Mouse (Mus musculus): ENCODE data around the gene Zfp985. TPM values are rescaled to one million over a fixed set of nuclear protein-coding genes. Genes with fewer than 3 reads are reported as not detected.
"Not testable (repeated sequence)": the region's sequence is repeated elsewhere in the genome, so short reads cannot be mapped to it uniquely, and the experiment has no call there.

Zfp985 gene
- polyA plus RNA-seq, 1 experiment from 2014 or later: 0.19 TPM

- DNase-seq (ENCODE audit: low spot score) (no peak), ATAC-seq (peak; percentile 16; the same call in 1 of the 2 replicates)
- Histone ChIP-seq H3K4me1 (ENCODE audit: insufficient read depth, low read depth, low read length) (no peaks in the 10 kb centered on the region), H3K4me2 (replicated peaks; ENCODE audit: low read depth, low read length) (no peak overlapping the region), H3K9ac (replicated peaks; ENCODE audit: low read depth) (no peak overlapping the region), H3K4me3 (ENCODE audit: low read depth, low read length) (no peak overlapping the region), H3K27me3 (replicated peaks; ENCODE audit: insufficient read depth, low read length) (no peaks in the 10 kb centered on the region), H3K27ac (ENCODE audit: low read length) (no peak overlapping the region), H3K9me3 (ENCODE audit: low read length) (no peaks in the 10 kb centered on the region), H3K36me3 (ENCODE audit: insufficient read depth, low read length) (no peaks in the 10 kb centered on the region)
- TF ChIP-seq CTCF (IDR thresholded peaks at IDR 0.05): no peak
- TF ChIP-seq EP300 (IDR thresholded peaks at IDR 0.05): no peak
- 64% methylated on average over 6 of the region's 6 CpGs for WGBS
Measured at GRCm38 (mm10) chr4:147565426-147566220, 12.5 kb downstream of the Zfp985 start.

GRCm38 (mm10) chr4:147571156-147571555 lies 18.1 kb downstream of the Zfp985 start:
- H3K27me3 ChIP-seq (replicated peaks; ENCODE audit: insufficient read depth, low read length); H3K4me3 ChIP-seq (ENCODE audit: low read depth, low read length); H3K36me3 ChIP-seq (ENCODE audit: insufficient read depth, low read length); ATAC-seq; H3K4me1 ChIP-seq (ENCODE audit: insufficient read depth, low read depth, low read length); DNase-seq (ENCODE audit: low spot score); H3K9ac ChIP-seq (replicated peaks; ENCODE audit: low read depth); H3K27ac ChIP-seq (ENCODE audit: low read length); H3K4me2 ChIP-seq (replicated peaks; ENCODE audit: low read depth, low read length); H3K9me3 ChIP-seq (ENCODE audit: low read length): not testable (repeated sequence)
- 72% methylated on average over 8 of the region's 8 CpGs for WGBS

GRCm38 (mm10) chr4:147579371-147579770 lies 26.3 kb downstream of the Zfp985 start:
- 89% methylated on average over 4 of the region's 4 CpGs for WGBS
- not testable (repeated sequence) for H3K4me1 ChIP-seq (ENCODE audit: insufficient read depth, low read depth, low read length); H3K27ac ChIP-seq (ENCODE audit: low read length); H3K36me3 ChIP-seq (ENCODE audit: insufficient read depth, low read length); ATAC-seq; H3K9ac ChIP-seq (replicated peaks; ENCODE audit: low read depth); H3K4me3 ChIP-seq (ENCODE audit: low read depth, low read length); H3K9me3 ChIP-seq (ENCODE audit: low read length); H3K4me2 ChIP-seq (replicated peaks; ENCODE audit: low read depth, low read length); DNase-seq (ENCODE audit: low spot score); H3K27me3 ChIP-seq (replicated peaks; ENCODE audit: insufficient read depth, low read length)

GRCm38 (mm10) chr4:147586511-147587473 lies 33.7 kb downstream of the Zfp985 start:
- TF ChIP-seq CTCF (IDR thresholded peaks at IDR 0.05) (no peak), EP300 (IDR thresholded peaks at IDR 0.05) (no peak)
- ATAC-seq: 0 out of 2 replicates have a peak, but pooled peaks have one; percentile 16
- H3K9ac ChIP-seq (replicated peaks; ENCODE audit: low read depth): no peak overlapping the region
- H3K4me1 ChIP-seq (ENCODE audit: insufficient read depth, low read depth, low read length): no peaks in the 10 kb centered on the region
- H3K36me3 ChIP-seq (ENCODE audit: insufficient read depth, low read length): no peaks in the 10 kb centered on the region
- 62% methylated on average over 1 of the region's 1 CpGs for WGBS
- no peak for DNase-seq (ENCODE audit: low spot score)
- H3K9me3 ChIP-seq (ENCODE audit: low read length): peaks cover 5% of the 10 kb centered on the region
- no peak overlapping the region for H3K27ac ChIP-seq (ENCODE audit: low read length)
- no peaks in the 10 kb centered on the region for H3K27me3 ChIP-seq (replicated peaks; ENCODE audit: insufficient read depth, low read length)
- no peak overlapping the region for H3K4me3 ChIP-seq (ENCODE audit: low read depth, low read length)
- no peak overlapping the region for H3K4me2 ChIP-seq (replicated peaks; ENCODE audit: low read depth, low read length)

GRCm38 (mm10) chr4:147594630-147595029 lies 41.6 kb downstream of the Zfp985 start:
- H3K4me2 ChIP-seq (replicated peaks; ENCODE audit: low read depth, low read length); H3K4me3 ChIP-seq (ENCODE audit: low read depth, low read length); H3K27me3 ChIP-seq (replicated peaks; ENCODE audit: insufficient read depth, low read length); DNase-seq (ENCODE audit: low spot score); H3K27ac ChIP-seq (ENCODE audit: low read length); H3K4me1 ChIP-seq (ENCODE audit: insufficient read depth, low read depth, low read length); H3K9ac ChIP-seq (replicated peaks; ENCODE audit: low read depth); H3K36me3 ChIP-seq (ENCODE audit: insufficient read depth, low read length); ATAC-seq; H3K9me3 ChIP-seq (ENCODE audit: low read length): not testable (repeated sequence)
- WGBS: 67% methylated on average over 3 of the region's 3 CpGs

GRCm38 (mm10) chr4:147597685-147598084 lies 44.6 kb downstream of the Zfp985 start:
- no peak overlapping the region for H3K27ac ChIP-seq (ENCODE audit: low read length)
- H3K9ac ChIP-seq (replicated peaks; ENCODE audit: low read depth): no peak overlapping the region
- WGBS: 55% methylated on average over 1 of the region's 1 CpGs
- no peak for TF ChIP-seq EP300 (IDR thresholded peaks at IDR 0.05)
- TF ChIP-seq CTCF (IDR thresholded peaks at IDR 0.05): no peak
- H3K36me3 ChIP-seq (ENCODE audit: insufficient read depth, low read length): no peaks in the 10 kb centered on the region
- no peaks in the 10 kb centered on the region for H3K27me3 ChIP-seq (replicated peaks; ENCODE audit: insufficient read depth, low read length)
- H3K9me3 ChIP-seq (ENCODE audit: low read length): peaks cover 6% of the 10 kb centered on the region; the same call in 1 of the 2 replicates
- ATAC-seq (no peak), DNase-seq (ENCODE audit: low spot score) (no peak)
- H3K4me2 ChIP-seq (replicated peaks; ENCODE audit: low read depth, low read length): no peak overlapping the region
- no peaks in the 10 kb centered on the region for H3K4me1 ChIP-seq (ENCODE audit: insufficient read depth, low read depth, low read length)
- H3K4me3 ChIP-seq (ENCODE audit: low read depth, low read length): no peak overlapping the region
